Mouse (Mus musculus): ENCODE measurements around the gene Krcc1.

GRCm38 (mm10) chr6:71249615-71250014 lies 21.9 kb upstream of the Krcc1 start:
- TF ChIP-seq CTCF (IDR thresholded peaks at IDR 0.05) (no peak), EP300 (IDR thresholded peaks at IDR 0.05) (no peak)

Data from lung, postnatal 0 days (tissue).